Mouse (Mus musculus) large intestine, adult 2 months (tissue): Measurements from ENCODE around the gene Krtap29-1. TPM values are rescaled to one million over a fixed set of nuclear protein-coding genes. Genes with fewer than 3 reads are reported as not detected.

Experiments
- DNase-seq: peaks from one replicate; pipeline ENCODE4 v3.0.0-alpha.2; 2012; ENCODE audit warnings: low read depth, low spot score
- WGBS: fragments of 180-500 bp; shearing (Covaris S2); methylation state at CpG from one replicate; pipeline ENCODE4 v1.1.7; 2018; 5-methylcytosine and 5-hydroxymethylcytosine counted together
- polyA plus RNA-seq: library from polyadenylated mRNA; depleted of rRNA; stranded (reverse); fragments of >200 nt; gene quantifications from 2 replicates; pipeline ENCODE4 v1.2.3, GENCODE M21; 2012; rRNA removed

Gene Krtap29-1
- polyA plus RNA-seq, 1 experiment, result not detected

DNA sequence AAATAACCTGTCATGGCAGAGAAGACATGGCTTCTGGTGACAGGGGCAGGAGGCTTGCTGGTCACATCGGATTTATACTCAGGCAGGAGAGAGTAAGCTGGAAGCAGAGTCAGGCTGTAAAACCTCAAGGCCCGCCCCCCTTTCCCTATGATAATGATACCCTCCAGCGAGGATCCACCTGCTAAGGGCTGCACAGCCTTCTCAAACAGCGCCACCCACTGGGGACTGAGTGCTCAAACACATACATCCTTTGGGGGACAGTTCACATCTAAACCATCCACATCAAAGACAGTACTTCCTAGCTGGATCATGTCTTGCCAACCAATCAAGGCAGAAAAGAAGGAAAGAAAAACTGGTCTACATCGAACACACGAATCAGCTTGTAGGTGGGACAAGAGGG is 14.6 kb downstream of the Krtap29-1 start:
- whole genome bisulfite sequencing, result 56% methylated on average over 6 of the region's 6 CpGs
- DNase-seq, result no peak

DNA sequence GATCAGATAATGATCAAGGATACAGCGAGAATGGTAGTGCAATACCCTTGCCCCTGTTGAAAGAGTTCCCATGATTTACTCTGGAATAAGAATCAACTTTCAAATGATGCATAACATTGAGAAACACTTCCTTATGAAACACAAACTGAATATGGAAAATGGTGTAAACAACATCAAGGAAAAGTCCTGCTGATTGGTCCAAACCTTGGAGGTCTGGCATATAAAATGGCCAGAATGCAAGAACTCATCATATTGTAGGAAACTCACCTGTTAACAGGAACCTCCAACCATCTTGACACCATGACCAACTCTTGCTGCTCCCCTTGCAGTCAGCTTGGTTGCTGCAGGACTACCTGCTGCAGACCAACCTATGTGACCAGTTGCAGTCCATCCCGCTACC is 30.7 kb downstream of the Krtap29-1 start, which contains the start of gene Krtap9-5:
TSS of gene Krtap9-5 (plus strand) at position 301 of the 400 bp plus-strand sequence.
- no peak for DNase-seq
- 91% methylated on average over 2 of the region's 2 CpGs for WGBS

DNA sequence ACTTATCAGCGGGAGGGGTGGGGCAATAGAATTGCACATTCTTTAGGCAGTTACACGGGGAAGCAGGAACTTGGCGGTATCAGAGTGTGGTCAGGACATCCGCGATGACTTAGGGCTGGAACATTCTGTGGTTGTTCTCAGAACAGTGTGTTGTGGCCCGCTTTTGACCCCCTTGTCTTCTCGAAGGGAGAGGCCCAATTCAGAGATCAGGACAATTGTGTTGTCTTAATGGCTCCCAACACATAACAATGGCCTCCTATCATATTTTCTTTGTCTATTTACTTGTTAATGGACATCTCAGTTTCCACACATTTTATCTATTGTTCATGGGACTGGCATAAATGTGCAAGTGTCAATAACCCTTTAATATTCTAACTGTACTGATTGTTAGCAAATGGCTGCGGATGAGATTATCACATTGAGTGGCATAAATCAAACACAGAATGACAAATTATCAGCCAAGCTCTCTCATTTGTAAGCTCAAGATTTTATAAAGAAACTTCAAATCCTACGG is 41.0 kb downstream of the Krtap29-1 start:
- no peak for DNase-seq
- 76% methylated on average over 9 of the region's 9 CpGs for WGBS

- WGBS, result 78% methylated on average over 1 of the region's 1 CpGs
- no peak for DNase-seq
Observed at GRCm38 (mm10) chr11:99935991-99936390, 42.9 kb downstream of the Krtap29-1 start, which contains the start of gene Krtap31-2. Gene Krtap31-2, plus strand, starts transcription at chr11:99936291.

Other genes starting within 250 kb of the Krtap29-1 start
- gene Gm14180, start 244.8 kb downstream of the Krtap29-1 start, polyA plus RNA-seq, result not detected in 2 replicates
- gene Gm11595, start 206.1 kb downstream of the Krtap29-1 start, polyA plus RNA-seq, result not detected in 2 replicates
- gene Krtap4-8, start 198.3 kb downstream of the Krtap29-1 start, polyA plus RNA-seq, result not detected in 2 replicates
- gene Krtap4-9, start 193.9 kb downstream of the Krtap29-1 start, polyA plus RNA-seq, result not detected in 2 replicates
- not detected in 2 replicates for gene Gm11596, start 185.6 kb downstream of the Krtap29-1 start, polyA plus RNA-seq
- gene Gm11569, start 180.1 kb downstream of the Krtap29-1 start, polyA plus RNA-seq, result not detected in 2 replicates
- not detected in 2 replicates for gene Gm11554, start 174.6 kb downstream of the Krtap29-1 start, polyA plus RNA-seq
- gene Krtap4-13, start 169.2 kb downstream of the Krtap29-1 start, polyA plus RNA-seq, result not detected in 2 replicates
- gene Gm11564, start 163.4 kb downstream of the Krtap29-1 start, polyA plus RNA-seq, result not detected in 2 replicates
- not detected in 2 replicates for gene 2300003K06Rik, start 141.0 kb downstream of the Krtap29-1 start, polyA plus RNA-seq
- gene Krtap4-16, start 127.4 kb downstream of the Krtap29-1 start, polyA plus RNA-seq, result 0.11 and 0.33 TPM in 2 replicates
- not detected in 2 replicates for gene Gm11568, start 121.1 kb downstream of the Krtap29-1 start, polyA plus RNA-seq
- gene Gm11559, start 114.6 kb downstream of the Krtap29-1 start, polyA plus RNA-seq, result not detected in 2 replicates
- not detected in 2 replicates for gene Krtap9-1, start 105.7 kb downstream of the Krtap29-1 start, polyA plus RNA-seq
- gene Gm11567, start 99.9 kb downstream of the Krtap29-1 start, polyA plus RNA-seq, result not detected in 2 replicates
- gene Krtap31-1, start 71.1 kb downstream of the Krtap29-1 start, polyA plus RNA-seq, result not detected in 2 replicates
- not detected in 2 replicates for gene Gm11565, start 64.3 kb downstream of the Krtap29-1 start, polyA plus RNA-seq
- not detected in 2 replicates for gene Krtap31-2, start 42.8 kb downstream of the Krtap29-1 start, polyA plus RNA-seq
- gene Krtap9-5, start 30.6 kb downstream of the Krtap29-1 start, polyA plus RNA-seq, result not detected in 2 replicates
- gene Krtap16-1, start 7.5 kb upstream of the Krtap29-1 start, polyA plus RNA-seq, result not detected in 2 replicates
- not detected in 2 replicates for gene Krtap17-1, start 14.9 kb upstream of the Krtap29-1 start, polyA plus RNA-seq
- gene Krt33a, start 37.2 kb upstream of the Krtap29-1 start, polyA plus RNA-seq, result not detected in 2 replicates
- gene Krt33b, start 50.8 kb upstream of the Krtap29-1 start, polyA plus RNA-seq, result not detected in 2 replicates
- gene Krt34, start 62.5 kb upstream of the Krtap29-1 start, polyA plus RNA-seq, result not detected in 2 replicates
- gene Krt31, start 71.5 kb upstream of the Krtap29-1 start, polyA plus RNA-seq, result 0.19 and 0.25 TPM in 2 replicates
- 0.11 and 0.25 TPM in 2 replicates for gene Krt32, start 109.2 kb upstream of the Krtap29-1 start, polyA plus RNA-seq
- gene Krt35, start 117.2 kb upstream of the Krtap29-1 start, polyA plus RNA-seq, result 0.12 and 0.55 TPM in 2 replicates
- 0.11 TPM in 1 of 2 replicates, not detected in the other for gene Krt36, start 126.6 kb upstream of the Krtap29-1 start, polyA plus RNA-seq
- gene Krt13, start 142.5 kb upstream of the Krtap29-1 start, polyA plus RNA-seq, result 0.16 TPM in 1 of 2 replicates, not detected in the other
- gene Krt15, start 156.9 kb upstream of the Krtap29-1 start, polyA plus RNA-seq, result 0.26 and 0.36 TPM in 2 replicates
- gene Krt19, start 169.6 kb upstream of the Krtap29-1 start, polyA plus RNA-seq, result 2,546 and 2,690 TPM in 2 replicates
- not detected in 2 replicates for gene Krt9, start 214.2 kb upstream of the Krtap29-1 start, polyA plus RNA-seq
- 0.16 TPM in 1 of 2 replicates, not detected in the other for gene Krt14, start 228.5 kb upstream of the Krtap29-1 start, polyA plus RNA-seq